Mouse (Mus musculus) lung, postnatal 14 days (tissue): ENCODE data around the gene Me1.
A peak's percentile ranks its signal among the peaks of the same experiment; 100 is the strongest.
"Not testable (repeated sequence)": the region's sequence is repeated elsewhere in the genome, so short reads cannot be mapped to it uniquely, and the experiment has no call there.

Source experiments
- DNase-seq: peaks from one replicate; pipeline ENCODE4 v3.0.0; 2021

The Me1 gene

GRCm38 (mm10) chr9:86652194-86652593 lies 43.6 kb downstream of the Me1 start:
- no peak for DNase-seq

- no peak for DNase-seq
Measured at GRCm38 (mm10) chr9:86651254-86651653, 44.5 kb downstream of the Me1 start.

GRCm38 (mm10) chr9:86650822-86651221 lies 44.9 kb downstream of the Me1 start:
- DNase-seq, result no peak

GRCm38 (mm10) chr9:86647931-86648550 lies 47.7 kb downstream of the Me1 start:
- peak; percentile 10 for DNase-seq

GRCm38 (mm10) chr9:86646807-86647206 lies 48.9 kb downstream of the Me1 start:
- no peak for DNase-seq

- DNase-seq, result no peak
Measured at GRCm38 (mm10) chr9:86643497-86643896, 52.3 kb downstream of the Me1 start.

GRCm38 (mm10) chr9:86638771-86639170 lies 57.0 kb downstream of the Me1 start:
- peak; percentile 12 for DNase-seq

- DNase-seq, result no peak
Measured at GRCm38 (mm10) chr9:86631153-86631552, 64.6 kb downstream of the Me1 start.

GRCm38 (mm10) chr9:86630352-86630931 lies 65.3 kb downstream of the Me1 start:
- no peak for DNase-seq

- no peak for DNase-seq
Measured at GRCm38 (mm10) chr9:86629379-86629778, 66.4 kb downstream of the Me1 start.

- no peak for DNase-seq
Measured at GRCm38 (mm10) chr9:86627745-86628496, 67.8 kb downstream of the Me1 start.

- DNase-seq, result no peak
Measured at GRCm38 (mm10) chr9:86626906-86627305, 68.8 kb downstream of the Me1 start.

GRCm38 (mm10) chr9:86624781-86625180 lies 71.0 kb downstream of the Me1 start:
- DNase-seq, result no peak

- no peak for DNase-seq
Measured at GRCm38 (mm10) chr9:86624039-86624438, 71.7 kb downstream of the Me1 start.

- no peak for DNase-seq
Measured at GRCm38 (mm10) chr9:86622062-86622461, 73.7 kb downstream of the Me1 start.

GRCm38 (mm10) chr9:86619341-86620139 lies 76.2 kb downstream of the Me1 start:
- DNase-seq, result no peak

- DNase-seq, result no peak
Measured at GRCm38 (mm10) chr9:86617837-86618492, 77.8 kb downstream of the Me1 start.

GRCm38 (mm10) chr9:86615765-86616164 lies 80.0 kb downstream of the Me1 start:
- DNase-seq, result no peak

GRCm38 (mm10) chr9:86612091-86612490 lies 83.7 kb downstream of the Me1 start:
- no peak for DNase-seq

GRCm38 (mm10) chr9:86605776-86606175 lies 90.0 kb downstream of the Me1 start:
- DNase-seq, result peak; percentile 34

- no peak for DNase-seq
Measured at GRCm38 (mm10) chr9:86599723-86600303, 95.9 kb downstream of the Me1 start.

- DNase-seq, result not testable (repeated sequence)
Measured at GRCm38 (mm10) chr9:86596983-86597382, 98.8 kb downstream of the Me1 start.
